Mouse (Mus musculus): Measurements from ENCODE around the gene Cnih2. TPM values are rescaled to one million over a fixed set of nuclear protein-coding genes. Genes with fewer than 3 reads are reported as not detected.

Gene Cnih2
- polyA plus RNA-seq, 1 experiment from 2014 or later, result 168 TPM

DNA sequence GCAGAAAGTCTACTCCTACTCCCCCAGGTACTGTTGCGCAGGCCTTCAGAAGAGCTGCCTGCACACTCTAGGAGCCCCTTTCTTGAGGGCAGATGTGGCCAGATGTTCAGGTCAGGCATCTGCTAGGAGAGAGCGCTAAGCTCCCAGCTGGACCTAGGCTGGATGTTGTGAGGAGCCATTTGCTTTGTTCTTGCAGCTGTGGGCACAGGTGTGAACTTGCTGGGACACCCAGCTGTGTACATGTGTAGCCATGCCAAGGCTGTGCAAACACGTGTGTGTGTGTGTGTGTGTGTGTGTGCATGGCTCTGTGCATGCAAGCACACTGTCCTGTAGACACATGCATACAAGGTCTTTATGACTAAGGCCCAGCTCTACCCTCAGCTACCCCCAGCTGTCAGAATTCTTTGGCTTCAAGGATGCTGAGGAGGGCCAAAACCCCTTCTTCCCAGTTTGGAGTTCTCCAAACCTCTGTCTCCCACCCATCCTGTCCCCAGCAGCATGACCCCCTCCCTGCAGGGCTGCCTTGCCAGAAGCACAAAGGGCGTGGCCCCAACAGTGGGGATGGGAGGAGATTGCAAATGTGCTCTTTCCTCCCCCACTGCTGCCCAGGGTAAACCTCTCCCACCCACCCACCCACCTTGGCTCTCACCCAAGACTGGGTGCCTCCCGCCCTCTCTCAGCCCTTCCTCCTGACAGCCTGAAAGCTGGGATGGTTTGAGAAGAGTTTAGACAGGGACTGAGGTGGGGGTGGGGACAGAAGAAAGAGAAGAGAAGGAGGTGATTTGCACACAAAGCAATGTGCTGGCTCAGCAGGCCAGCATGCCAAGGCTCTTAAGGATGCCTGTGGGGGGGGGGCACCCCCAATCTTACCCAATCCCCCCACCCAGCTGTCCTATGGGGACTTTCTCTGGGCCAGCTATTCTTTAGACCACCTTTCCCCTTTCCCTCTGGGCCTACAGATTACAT, 37.7 kb downstream of the Cnih2 start:
- no peak for ATAC-seq (ENCODE audit: low FRiP score)
- H3K9ac ChIP-seq, result peak overlapping the region; percentile 21; the same call in 1 of the 2 replicates
- no peak overlapping the region for H3K4me2 ChIP-seq
- H3K27me3 ChIP-seq, result peaks cover 32% of the 10 kb centered on the region
- peaks cover 39% of the 10 kb centered on the region for H3K4me1 ChIP-seq
- H3K36me3 ChIP-seq (replicated peaks), result no peaks in the 10 kb centered on the region
- no peaks in the 10 kb centered on the region for H3K9me3 ChIP-seq
- WGBS, result 40% methylated on average over 5 of the region's 5 CpGs
- no peak overlapping the region for H3K27ac ChIP-seq
- H3K4me3 ChIP-seq (replicated peaks), result no peak overlapping the region

DNA sequence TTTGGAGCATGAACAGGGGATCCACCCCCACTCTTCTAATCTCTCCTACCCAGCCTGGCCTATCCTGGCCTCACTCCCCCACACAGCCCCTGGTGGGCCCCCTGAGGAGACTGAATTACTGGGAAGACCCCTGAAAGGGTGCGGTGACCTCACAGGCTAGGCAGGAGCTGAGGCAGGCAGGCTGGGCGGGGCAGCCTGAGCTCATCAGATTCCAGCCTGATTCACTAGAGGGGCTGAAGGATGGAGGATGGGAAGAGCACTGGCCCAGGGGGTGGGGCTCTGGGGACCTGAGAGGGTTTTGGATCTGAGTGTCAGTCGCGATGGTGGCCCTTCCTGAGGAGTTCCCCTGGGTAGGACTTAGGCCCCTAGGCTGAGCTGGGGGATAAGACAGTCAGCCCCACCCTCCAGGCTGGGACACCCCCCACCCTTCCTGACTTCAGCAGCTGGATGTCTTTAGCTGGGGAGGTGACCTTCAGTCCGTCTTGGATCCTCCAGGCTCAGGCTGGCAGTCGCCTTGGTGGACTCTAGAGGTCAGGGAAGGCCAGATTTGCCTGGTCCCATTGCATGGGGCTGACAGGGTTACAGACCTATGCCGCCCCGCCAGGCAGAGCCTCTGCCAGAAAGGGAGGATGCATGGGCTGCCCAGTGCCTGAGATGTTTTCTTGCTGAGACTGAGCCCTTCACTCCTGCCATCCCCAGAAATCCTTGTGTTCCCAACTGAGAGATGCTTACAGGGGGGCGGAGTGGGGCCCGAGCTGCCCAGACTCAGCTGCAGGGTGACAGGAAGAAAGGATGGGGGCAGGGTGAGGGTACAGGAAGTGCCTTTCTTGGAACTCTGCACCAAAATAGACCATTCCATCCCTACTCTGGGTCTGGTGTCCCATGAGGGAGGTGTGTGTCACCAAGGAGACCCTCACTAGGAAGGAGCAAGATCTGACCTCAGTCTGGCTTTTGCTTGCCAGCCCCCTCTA, 39.2 kb downstream of the Cnih2 start:
- H3K4me1 ChIP-seq, result peaks cover 39% of the 10 kb centered on the region
- peak overlapping the region; percentile 25; the same call in 1 of the 2 replicates for H3K9ac ChIP-seq
- H3K27ac ChIP-seq, result no peak overlapping the region
- 10% methylated on average over 10 of the region's 10 CpGs for WGBS
- no peaks in the 10 kb centered on the region for H3K36me3 ChIP-seq (replicated peaks)
- peaks cover 23% of the 10 kb centered on the region for H3K27me3 ChIP-seq
- no peak overlapping the region; the same call in 1 of the 2 replicates for H3K4me3 ChIP-seq (replicated peaks)
- no peaks in the 10 kb centered on the region for H3K9me3 ChIP-seq
- no peak overlapping the region for H3K4me2 ChIP-seq
- no peak for ATAC-seq (ENCODE audit: low FRiP score)

DNA sequence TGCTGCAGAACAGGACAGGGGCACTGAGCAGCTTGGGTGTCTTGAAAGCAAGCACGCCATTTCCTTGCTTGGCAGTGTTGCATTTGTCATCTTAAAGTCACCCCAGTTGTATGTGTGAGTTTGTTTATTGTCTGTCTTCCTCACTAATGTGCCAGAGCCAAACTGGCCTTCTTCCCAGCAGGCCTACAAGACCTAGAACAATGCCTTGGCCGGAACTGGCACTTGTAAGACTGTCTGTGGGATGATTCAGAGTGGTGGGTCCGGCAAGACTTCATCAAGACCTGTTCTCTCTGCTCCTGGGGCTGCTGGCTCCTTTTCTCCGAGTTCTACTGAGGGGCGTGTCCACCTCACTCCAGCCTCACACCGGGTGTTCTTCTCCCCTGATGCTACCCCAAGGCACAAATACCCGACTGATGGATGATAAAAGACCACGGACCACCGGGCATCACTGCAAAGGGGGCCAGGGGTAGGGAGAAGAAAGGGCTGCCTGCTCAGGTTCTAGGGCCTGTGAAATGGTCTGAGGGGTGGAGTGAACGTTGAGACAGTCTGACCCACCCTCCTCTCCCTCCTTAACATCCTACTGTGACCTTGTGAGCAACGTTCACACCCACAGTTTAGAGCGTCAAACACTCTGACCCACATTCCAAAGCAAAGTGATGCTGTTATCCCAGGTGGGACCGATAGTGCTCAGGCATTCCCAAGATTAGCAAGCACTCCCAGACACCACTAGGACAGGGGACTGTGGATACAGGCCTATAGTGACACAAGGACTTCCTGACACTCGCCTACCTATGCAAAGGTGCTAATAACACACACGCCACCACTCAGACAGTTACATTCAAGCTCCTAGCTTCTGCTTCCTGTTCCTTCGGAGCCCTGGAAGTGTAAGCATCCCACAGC, 40.2 kb downstream of the Cnih2 start:
- Histone ChIP-seq H3K9ac (0 out of 2 replicates have a peak overlapping the region, but pooled peaks have one; percentile 25), H3K4me2 (no peak overlapping the region), H3K4me1 (peaks cover 39% of the 10 kb centered on the region), H3K9me3 (no peaks in the 10 kb centered on the region), H3K36me3 (replicated peaks) (no peaks in the 10 kb centered on the region), H3K27me3 (peaks cover 33% of the 10 kb centered on the region), H3K4me3 (replicated peaks) (no peak overlapping the region), H3K27ac (no peak overlapping the region)
- no peak for ATAC-seq (ENCODE audit: low FRiP score)
- WGBS, result 24% methylated on average over 16 of the region's 16 CpGs

- Histone ChIP-seq H3K9me3 (no peaks in the 10 kb centered on the region), H3K36me3 (replicated peaks) (no peaks in the 10 kb centered on the region), H3K4me1 (peaks cover 42% of the 10 kb centered on the region), H3K4me2 (no peak overlapping the region), H3K27me3 (peaks cover 46% of the 10 kb centered on the region), H3K9ac (no peak overlapping the region), H3K4me3 (replicated peaks) (no peak overlapping the region), H3K27ac (no peak overlapping the region)
- ATAC-seq (ENCODE audit: low FRiP score), result peak; percentile 61
- 7% methylated on average over 6 of the region's 6 CpGs for WGBS
Observed at GRCm38 (mm10) chr19:5056251-5056650, 42.1 kb downstream of the Cnih2 start.

GRCm38 (mm10) chr19:5053909-5054308, 44.4 kb downstream of the Cnih2 start:
- 23% methylated on average over 9 of the region's 9 CpGs for WGBS
- no peak for ATAC-seq (ENCODE audit: low FRiP score)
- no peak overlapping the region for H3K4me2 ChIP-seq
- peaks cover 40% of the 10 kb centered on the region for H3K4me1 ChIP-seq
- no peak overlapping the region for H3K4me3 ChIP-seq (replicated peaks)
- peaks cover 9% of the 10 kb centered on the region for H3K36me3 ChIP-seq (replicated peaks)
- H3K27me3 ChIP-seq, result peaks cover 61% of the 10 kb centered on the region
- no peaks in the 10 kb centered on the region for H3K9me3 ChIP-seq
- H3K27ac ChIP-seq, result no peak overlapping the region
- no peak overlapping the region for H3K9ac ChIP-seq

DNA sequence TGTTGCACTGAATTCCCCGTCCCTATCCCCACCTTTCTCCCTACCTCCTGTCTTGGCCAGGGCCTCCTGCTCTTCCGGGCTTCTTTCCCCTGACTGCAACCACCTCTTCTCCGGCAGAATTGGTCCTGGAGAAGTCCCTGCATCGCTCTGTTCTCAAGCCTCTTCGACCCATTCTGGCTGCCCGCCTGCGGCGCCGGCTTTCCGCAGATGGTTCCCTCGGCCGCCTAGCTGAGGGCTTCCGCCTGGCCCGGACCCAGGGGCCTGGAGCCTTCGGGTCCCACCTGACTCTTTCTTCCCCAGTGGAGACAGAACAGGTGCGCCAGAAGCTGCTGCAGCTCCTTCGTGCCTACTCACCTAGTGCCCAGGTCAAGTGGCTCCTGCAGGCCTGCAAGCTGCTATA, 45.5 kb downstream of the Cnih2 start:
- no peak overlapping the region for H3K27ac ChIP-seq
- 63% methylated on average over 17 of the region's 17 CpGs for WGBS
- no peaks in the 10 kb centered on the region for H3K9me3 ChIP-seq
- H3K4me3 ChIP-seq (replicated peaks), result no peak overlapping the region
- H3K4me1 ChIP-seq, result peaks cover 30% of the 10 kb centered on the region
- no peak for ATAC-seq (ENCODE audit: low FRiP score)
- peaks cover 19% of the 10 kb centered on the region for H3K36me3 ChIP-seq (replicated peaks)
- H3K9ac ChIP-seq, result no peak overlapping the region
- no peak overlapping the region for H3K4me2 ChIP-seq
- peaks cover 55% of the 10 kb centered on the region for H3K27me3 ChIP-seq

GRCm38 (mm10) chr19:5052166-5052822, 46.0 kb downstream of the Cnih2 start:
- Histone ChIP-seq H3K4me2 (no peak overlapping the region), H3K4me3 (replicated peaks) (no peak overlapping the region; the same call in 1 of the 2 replicates), H3K27ac (no peak overlapping the region), H3K9me3 (no peaks in the 10 kb centered on the region), H3K4me1 (peaks cover 29% of the 10 kb centered on the region), H3K36me3 (replicated peaks) (peaks cover 24% of the 10 kb centered on the region), H3K27me3 (peaks cover 51% of the 10 kb centered on the region), H3K9ac (no peak overlapping the region)
- WGBS, result 36% methylated on average over 25 of the region's 25 CpGs
- no peak for ATAC-seq (ENCODE audit: low FRiP score)

- no peak overlapping the region for H3K9ac ChIP-seq
- ATAC-seq (ENCODE audit: low FRiP score), result no peak
- H3K27me3 ChIP-seq, result peaks cover 48% of the 10 kb centered on the region
- no peak overlapping the region for H3K4me3 ChIP-seq (replicated peaks)
- no peak overlapping the region for H3K27ac ChIP-seq
- WGBS, result 33% methylated on average over 3 of the region's 3 CpGs
- no peaks in the 10 kb centered on the region for H3K9me3 ChIP-seq
- H3K36me3 ChIP-seq (replicated peaks), result peaks cover 32% of the 10 kb centered on the region
- H3K4me2 ChIP-seq, result no peak overlapping the region
- H3K4me1 ChIP-seq, result peaks cover 27% of the 10 kb centered on the region
Observed at GRCm38 (mm10) chr19:5051515-5051914, 46.8 kb downstream of the Cnih2 start.

DNA sequence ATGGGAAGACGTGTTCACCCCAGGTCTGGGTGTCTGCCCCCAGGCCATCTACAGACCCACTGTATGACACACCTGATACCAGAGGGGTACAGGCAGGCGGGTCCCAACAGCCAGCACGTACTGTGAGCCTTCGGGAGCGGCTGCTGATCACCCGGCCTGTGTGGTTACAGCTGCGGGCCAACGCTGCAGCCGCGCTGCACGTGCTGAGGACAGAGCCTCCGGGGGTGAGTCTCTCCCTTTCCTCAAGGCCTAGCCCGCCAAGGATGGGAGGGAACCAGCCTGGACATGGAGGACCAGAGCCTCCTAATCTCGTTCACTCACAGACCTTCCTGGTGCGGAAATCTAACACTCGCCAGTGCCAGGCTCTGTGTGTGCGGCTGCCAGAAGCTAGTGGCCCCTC, 47.3 kb downstream of the Cnih2 start:
- Histone ChIP-seq H3K4me2 (peak overlapping the region; percentile 8; the same call in 1 of the 2 replicates), H3K27ac (no peak overlapping the region), H3K36me3 (replicated peaks) (peaks cover 35% of the 10 kb centered on the region), H3K27me3 (peaks cover 48% of the 10 kb centered on the region), H3K9me3 (no peaks in the 10 kb centered on the region), H3K4me3 (replicated peaks) (0 out of 2 replicates have a peak overlapping the region, but pooled peaks have one; percentile 15), H3K4me1 (peaks cover 22% of the 10 kb centered on the region), H3K9ac (no peak overlapping the region)
- no peak for ATAC-seq (ENCODE audit: low FRiP score)
- 6% methylated on average over 17 of the region's 17 CpGs for WGBS

DNA sequence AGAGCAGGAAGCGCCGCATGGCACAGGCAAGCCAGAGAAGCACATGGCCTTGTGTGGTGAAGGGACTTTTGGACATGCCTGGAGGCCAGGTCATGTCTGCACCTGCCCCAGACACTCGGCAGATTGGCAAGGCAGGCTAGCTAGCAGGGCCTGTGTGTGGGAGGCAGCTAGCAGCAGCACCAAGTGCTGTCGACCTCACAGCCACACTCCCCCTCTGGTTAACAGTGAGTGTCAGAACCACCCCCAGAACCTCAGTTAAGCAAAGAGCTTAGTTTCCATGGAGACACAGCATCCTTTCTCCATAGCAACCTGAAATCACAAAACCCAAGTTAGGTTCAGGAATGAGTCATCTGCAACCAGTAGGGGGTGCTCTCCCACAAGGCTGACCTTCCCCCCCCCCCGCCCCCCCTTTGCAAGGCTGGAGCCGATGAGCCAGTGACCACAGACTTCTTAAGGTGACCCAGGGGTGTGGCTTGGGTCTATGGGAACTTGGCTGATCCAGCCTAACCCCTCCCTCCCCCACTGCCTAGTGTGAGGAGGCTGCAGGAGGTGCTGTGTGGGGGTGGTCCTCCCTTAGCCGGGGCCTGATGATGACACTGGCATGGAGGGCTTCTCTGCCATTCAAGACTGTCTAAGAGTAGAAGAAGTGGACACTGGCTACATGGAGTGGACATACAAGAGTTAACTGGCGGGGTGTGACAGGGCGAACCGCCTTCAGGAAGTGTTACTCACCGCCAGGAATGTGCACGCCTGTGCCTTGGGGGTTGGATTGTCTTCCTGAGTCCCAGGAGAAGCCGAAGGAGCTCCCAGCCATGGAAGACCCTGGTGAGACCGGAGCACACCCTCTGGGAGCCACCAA, 48.0 kb downstream of the Cnih2 start, which contains the start of gene Rin1:
Rin1 (plus strand) TSS at position 435 of the 859 bp plus-strand sequence.
- peaks cover 48% of the 10 kb centered on the region for H3K27me3 ChIP-seq
- peak within 1 kb of the TSS; percentile 21; the same call in 1 of the 2 replicates for H3K27ac ChIP-seq
- H3K9ac ChIP-seq, result 0 out of 2 replicates have a peak within 1 kb of the TSS, but pooled peaks have one; percentile 22
- H3K4me3 ChIP-seq (replicated peaks), result peak within 1 kb of the TSS; percentile 15; the same call in 1 of the 2 replicates
- WGBS, result 19% methylated on average over 14 of the region's 14 CpGs
- H3K36me3 ChIP-seq (replicated peaks), result peaks cover 43% of the 10 kb centered on the region
- peak; percentile 50; the same call in 1 of the 2 replicates for ATAC-seq (ENCODE audit: low FRiP score)
- no peaks in the 10 kb centered on the region for H3K9me3 ChIP-seq
- H3K4me2 ChIP-seq, result peak within 1 kb of the TSS; percentile 8; the same call in 1 of the 2 replicates
- H3K4me1 ChIP-seq, result peaks cover 22% of the 10 kb centered on the region

Data from forebrain, embryonic 12.5 days (tissue).